Mouse (Mus musculus): Measurements from ENCODE around the gene Akr1b3. TPM values are rescaled to one million over a fixed set of nuclear protein-coding genes. Genes with fewer than 3 reads are reported as not detected.
"Not testable (repeated sequence)": the region's sequence is repeated elsewhere in the genome, so short reads cannot be mapped to it uniquely, and the experiment has no call there.

Akr1b3 gene
- polyA plus RNA-seq, 1 experiment from 2014 or later, result 130 TPM

DNA sequence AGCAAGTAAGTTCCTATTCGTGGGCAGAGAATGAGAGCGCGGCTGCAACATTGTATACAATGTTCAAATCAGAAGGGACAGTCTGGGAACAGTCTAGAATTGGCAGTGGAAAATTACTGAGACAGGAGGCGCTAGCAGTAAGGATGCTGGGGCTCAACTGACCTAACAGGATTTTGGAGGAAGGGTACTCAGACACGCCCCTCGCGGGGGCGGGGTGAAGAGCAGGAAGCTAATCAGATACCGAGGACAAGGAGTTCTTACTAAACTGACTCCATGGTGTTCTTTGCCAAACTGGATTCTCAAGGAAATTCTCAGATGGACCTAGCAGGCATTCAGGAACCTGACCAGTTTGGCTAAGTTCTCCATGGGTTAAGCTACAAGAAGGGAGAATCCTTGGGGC lies 27.7 kb upstream of the Akr1b3 start:
- Histone ChIP-seq H3K9me3 (no peaks in the 10 kb centered on the region), H3K36me3 (no peaks in the 10 kb centered on the region), H3K4me1 (replicated peaks) (no peaks in the 10 kb centered on the region), H3K27me3 (replicated peaks) (no peaks in the 10 kb centered on the region), H3K4me2 (replicated peaks) (no peak overlapping the region; the same call in 1 of the 2 replicates), H3K9ac (no peak overlapping the region), H3K4me3 (replicated peaks) (no peak overlapping the region), H3K27ac (no peak overlapping the region)
- no peak for ATAC-seq
- WGBS, result 18% methylated on average over 9 of the region's 9 CpGs

DNA sequence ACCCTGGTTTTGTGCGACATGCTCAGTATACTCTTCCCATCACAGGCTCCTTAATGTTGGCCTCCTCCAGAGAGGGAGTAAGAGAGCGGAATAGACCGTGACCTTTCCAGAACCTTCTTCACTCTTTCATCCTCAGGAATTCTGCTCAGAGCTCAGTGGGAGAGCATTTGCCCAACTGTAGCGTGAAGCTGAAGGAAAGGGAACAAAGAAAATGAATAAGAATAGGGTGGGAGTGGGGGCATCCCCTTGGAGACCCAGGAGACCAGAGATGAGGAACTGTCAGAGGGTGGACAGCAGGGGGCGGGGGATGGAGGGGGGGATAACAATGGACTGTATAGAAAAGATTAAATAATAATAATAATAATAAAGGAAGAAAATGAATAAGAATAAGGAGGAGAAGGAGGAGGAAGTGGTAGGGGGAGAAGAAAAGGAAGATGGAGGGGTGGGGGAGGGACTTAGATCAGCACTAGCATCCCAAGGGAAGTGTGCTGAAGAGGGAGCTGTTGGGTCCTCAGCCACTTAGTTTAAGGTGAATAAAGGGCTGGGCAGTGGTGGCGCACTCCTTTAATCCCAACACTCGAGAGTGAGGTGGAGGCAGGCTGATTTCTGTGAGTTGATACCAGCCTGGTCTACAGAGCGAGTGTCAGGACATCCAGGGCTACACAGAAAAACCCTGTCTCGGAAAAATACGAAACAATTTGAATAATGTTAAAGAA lies 27.0 kb upstream of the Akr1b3 start:
- no peak for ATAC-seq
- 61% methylated on average over 10 of the region's 10 CpGs for WGBS
- no peak overlapping the region for H3K4me3 ChIP-seq (replicated peaks)
- H3K4me2 ChIP-seq (replicated peaks), result no peak overlapping the region
- H3K27me3 ChIP-seq (replicated peaks), result no peaks in the 10 kb centered on the region
- H3K36me3 ChIP-seq, result no peaks in the 10 kb centered on the region
- H3K27ac ChIP-seq, result no peak overlapping the region
- no peaks in the 10 kb centered on the region for H3K4me1 ChIP-seq (replicated peaks)
- no peaks in the 10 kb centered on the region for H3K9me3 ChIP-seq
- H3K9ac ChIP-seq, result no peak overlapping the region

DNA sequence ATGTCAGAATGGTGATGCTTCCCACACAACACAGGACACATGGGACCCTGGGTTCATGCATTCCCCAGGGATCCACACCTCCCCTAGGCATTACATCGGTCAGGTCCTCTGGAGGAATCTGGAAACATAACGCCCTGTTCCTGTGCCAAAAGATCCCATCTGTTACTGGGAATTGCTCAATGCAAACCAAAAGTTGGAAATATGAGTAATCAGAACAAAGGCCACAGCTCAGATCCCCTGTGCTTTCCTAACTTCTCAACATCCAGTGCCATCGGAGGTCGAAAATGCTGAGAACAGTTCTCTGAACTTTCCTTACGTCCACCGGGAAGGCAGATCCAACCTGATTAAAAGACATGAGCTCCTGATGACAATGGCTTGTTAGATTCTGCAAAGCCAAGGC lies 26.1 kb upstream of the Akr1b3 start:
- H3K4me1 ChIP-seq (replicated peaks), result no peaks in the 10 kb centered on the region
- no peak overlapping the region for H3K4me2 ChIP-seq (replicated peaks)
- no peaks in the 10 kb centered on the region for H3K27me3 ChIP-seq (replicated peaks)
- H3K36me3 ChIP-seq, result no peaks in the 10 kb centered on the region
- ATAC-seq, result no peak
- no peak overlapping the region for H3K9ac ChIP-seq
- 81% methylated on average over 6 of the region's 6 CpGs for WGBS
- no peaks in the 10 kb centered on the region for H3K9me3 ChIP-seq
- no peak overlapping the region for H3K4me3 ChIP-seq (replicated peaks)
- H3K27ac ChIP-seq, result no peak overlapping the region

DNA sequence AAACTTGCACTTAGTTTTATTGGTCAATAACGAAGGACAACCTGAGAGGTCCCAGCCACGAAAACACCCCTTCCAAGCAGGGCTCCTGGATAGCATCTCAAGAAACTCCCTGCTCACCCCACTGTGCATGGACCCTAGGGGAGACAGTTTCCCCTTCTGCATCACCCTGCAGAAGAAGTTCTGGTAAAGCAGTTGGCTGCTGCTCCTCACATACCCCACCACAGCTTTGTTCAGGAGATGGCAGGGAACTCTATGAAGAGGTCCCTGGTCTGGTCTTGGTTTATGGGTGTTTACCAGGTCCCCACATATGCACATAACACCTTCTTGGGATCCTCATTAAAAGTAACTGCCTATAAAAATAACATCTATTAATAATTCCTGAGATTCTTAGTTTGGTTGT lies 25.2 kb upstream of the Akr1b3 start:
- no peak for ATAC-seq
- H3K27ac ChIP-seq, result no peak overlapping the region
- WGBS, result 85% methylated on average over 2 of the region's 2 CpGs
- H3K27me3 ChIP-seq (replicated peaks), result no peaks in the 10 kb centered on the region
- no peak overlapping the region for H3K4me2 ChIP-seq (replicated peaks)
- no peaks in the 10 kb centered on the region for H3K9me3 ChIP-seq
- H3K9ac ChIP-seq, result no peak overlapping the region
- H3K36me3 ChIP-seq, result no peaks in the 10 kb centered on the region
- no peak overlapping the region for H3K4me3 ChIP-seq (replicated peaks)
- H3K4me1 ChIP-seq (replicated peaks), result no peaks in the 10 kb centered on the region

DNA sequence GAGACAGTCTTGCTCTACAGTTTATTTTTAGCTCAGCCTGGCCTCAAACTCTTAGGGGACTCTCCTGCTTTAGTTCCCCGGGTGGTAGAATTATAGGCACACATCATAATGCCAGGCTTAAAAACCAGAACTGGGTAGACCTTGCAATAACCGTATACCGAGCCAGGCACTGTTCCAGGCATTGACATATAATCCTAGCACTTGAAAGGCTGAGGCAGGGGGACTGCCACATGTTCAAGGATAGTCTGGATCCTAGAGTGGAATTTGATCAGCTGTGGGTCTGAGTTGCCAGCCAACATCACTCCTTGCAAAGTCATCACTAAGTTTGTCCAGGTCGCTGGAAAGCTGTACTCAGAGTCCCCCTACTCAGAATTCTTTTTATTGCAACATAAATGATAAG lies 24.7 kb upstream of the Akr1b3 start:
- Histone ChIP-seq H3K27me3 (replicated peaks) (no peaks in the 10 kb centered on the region), H3K27ac (no peak overlapping the region), H3K9ac (no peak overlapping the region), H3K4me3 (replicated peaks) (no peak overlapping the region), H3K36me3 (no peaks in the 10 kb centered on the region), H3K4me2 (replicated peaks) (no peak overlapping the region), H3K4me1 (replicated peaks) (no peaks in the 10 kb centered on the region), H3K9me3 (no peaks in the 10 kb centered on the region)
- ATAC-seq, result no peak
- WGBS, result 79% methylated on average over 4 of the region's 4 CpGs

DNA sequence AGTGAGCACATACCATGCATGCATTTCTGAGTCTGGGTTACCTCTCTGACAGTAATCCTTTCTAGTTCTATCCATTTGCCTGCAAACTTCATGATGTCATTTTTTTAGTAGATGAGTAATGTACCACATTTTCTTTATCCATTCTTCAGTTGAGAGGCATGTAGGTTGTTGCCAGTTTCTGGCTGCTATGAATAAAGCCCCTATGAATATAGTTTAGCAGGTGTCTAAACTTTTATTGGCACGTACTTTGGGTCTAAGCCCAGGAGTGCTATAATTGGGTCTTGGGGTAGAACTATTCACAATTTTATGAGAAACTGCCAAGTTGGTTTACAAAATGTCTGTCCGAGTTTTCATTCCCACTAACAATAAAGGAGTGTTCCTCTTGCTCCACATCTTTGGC lies 20.5 kb upstream of the Akr1b3 start:
- no peak for ATAC-seq
- 87% methylated on average over 2 of the region's 2 CpGs for WGBS
- Histone ChIP-seq H3K4me3 (replicated peaks) (no peak overlapping the region), H3K4me1 (replicated peaks) (no peaks in the 10 kb centered on the region), H3K27me3 (replicated peaks) (no peaks in the 10 kb centered on the region), H3K4me2 (replicated peaks) (no peak overlapping the region), H3K36me3 (no peaks in the 10 kb centered on the region), H3K9me3 (no peaks in the 10 kb centered on the region), H3K27ac (no peak overlapping the region), H3K9ac (no peak overlapping the region)

DNA sequence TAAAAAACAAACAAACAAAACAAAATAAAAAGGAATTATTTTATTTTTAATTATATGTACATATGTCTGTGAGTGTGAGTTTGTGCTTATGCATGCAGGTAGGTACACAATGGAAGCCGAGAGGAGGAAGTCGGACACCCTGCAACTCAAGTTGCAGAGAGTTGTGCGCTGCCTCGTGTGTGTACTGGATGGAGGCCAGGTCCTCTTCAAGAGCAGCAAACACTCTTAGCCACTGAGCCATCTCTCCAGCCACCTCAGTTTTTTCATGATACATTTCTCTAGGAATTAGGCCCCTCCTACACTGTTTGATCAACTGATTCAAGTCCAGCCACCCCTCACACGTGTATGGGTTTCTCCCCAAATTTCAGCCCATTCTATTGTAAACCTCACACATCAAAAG lies 17.4 kb upstream of the Akr1b3 start:
- Histone ChIP-seq H3K27ac (no peak overlapping the region), H3K36me3 (no peaks in the 10 kb centered on the region), H3K4me3 (replicated peaks) (no peak overlapping the region), H3K4me2 (replicated peaks) (no peak overlapping the region), H3K9me3 (no peaks in the 10 kb centered on the region), H3K27me3 (replicated peaks) (no peaks in the 10 kb centered on the region), H3K4me1 (replicated peaks) (no peaks in the 10 kb centered on the region), H3K9ac (no peak overlapping the region)
- ATAC-seq, result no peak
- 75% methylated on average over 5 of the region's 5 CpGs for WGBS

DNA sequence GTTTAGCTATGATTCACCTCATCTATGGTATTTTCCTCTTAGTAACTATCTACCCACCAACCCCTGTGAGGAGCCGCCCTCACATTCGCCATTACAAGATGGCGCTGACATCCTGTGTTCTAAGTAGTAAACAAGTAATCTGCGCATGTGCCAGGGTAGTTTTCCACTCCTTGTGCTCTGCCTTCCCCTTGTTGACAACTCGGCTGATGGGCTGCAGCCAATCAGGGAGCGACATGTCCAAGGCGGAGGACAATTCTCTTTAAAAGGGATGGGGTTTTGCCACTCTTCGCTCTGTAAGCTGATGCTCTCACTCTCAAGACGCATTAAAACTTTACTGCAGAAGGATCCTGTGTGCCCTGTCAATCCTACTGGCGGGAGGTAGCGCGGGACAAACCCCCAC lies 14.5 kb upstream of the Akr1b3 start:
- WGBS, result 83% methylated on average over 12 of the region's 12 CpGs

DNA sequence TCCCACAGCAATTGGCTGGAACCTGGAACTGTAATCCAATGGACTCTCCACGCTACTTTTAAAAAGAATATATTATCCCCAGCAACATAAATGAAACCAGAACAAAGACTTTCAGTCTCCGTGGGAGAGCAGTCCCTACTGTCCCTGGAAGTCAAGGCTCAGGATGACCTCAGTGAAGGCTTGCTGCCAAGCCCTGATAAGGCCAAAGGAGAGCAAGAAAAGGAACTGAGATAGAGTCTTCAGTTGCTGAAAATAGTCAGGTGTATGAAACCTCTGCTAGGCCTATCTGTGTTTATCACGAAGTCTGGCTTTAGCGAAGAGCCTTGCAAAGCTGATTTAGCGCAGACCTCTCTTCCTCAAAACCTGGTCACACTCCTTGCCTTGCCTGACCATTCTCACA lies 14.1 kb upstream of the Akr1b3 start:
- Histone ChIP-seq H3K27me3 (replicated peaks) (no peaks in the 10 kb centered on the region), H3K27ac (no peak overlapping the region), H3K4me1 (replicated peaks) (no peaks in the 10 kb centered on the region), H3K9ac (no peak overlapping the region), H3K36me3 (no peaks in the 10 kb centered on the region), H3K9me3 (no peaks in the 10 kb centered on the region), H3K4me3 (replicated peaks) (no peak overlapping the region), H3K4me2 (replicated peaks) (no peak overlapping the region)
- WGBS, result 91% methylated on average over 5 of the region's 5 CpGs
- no peak for ATAC-seq

More for the DNA sequence above, 14.5 kb upstream of the Akr1b3 start:
- H3K27ac ChIP-seq; H3K27me3 ChIP-seq (replicated peaks); ATAC-seq; H3K36me3 ChIP-seq; H3K9ac ChIP-seq; H3K4me3 ChIP-seq (replicated peaks); H3K4me2 ChIP-seq (replicated peaks); H3K9me3 ChIP-seq; H3K4me1 ChIP-seq (replicated peaks): not testable (repeated sequence)

DNA sequence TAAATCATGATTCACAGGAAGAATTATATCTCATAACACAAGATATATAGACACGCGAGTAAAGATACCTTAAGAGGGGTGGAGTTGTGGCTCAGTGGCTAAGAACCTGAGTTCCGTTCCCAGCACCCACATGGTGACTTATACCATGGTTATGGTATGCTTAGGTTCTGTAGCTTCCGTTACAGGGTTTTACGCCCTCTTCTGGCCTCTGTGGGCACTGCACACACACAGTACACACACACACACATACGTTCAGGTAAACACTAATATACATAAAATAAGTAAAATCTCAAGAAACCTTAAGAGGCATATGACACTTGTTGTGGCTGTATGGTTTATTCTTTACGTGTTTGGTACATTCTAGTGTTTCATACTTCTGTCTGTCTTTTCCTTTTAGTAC lies 4.8 kb upstream of the Akr1b3 start:
- WGBS, result 94% methylated on average over 7 of the region's 7 CpGs
- H3K36me3 ChIP-seq, result no peaks in the 10 kb centered on the region

DNA sequence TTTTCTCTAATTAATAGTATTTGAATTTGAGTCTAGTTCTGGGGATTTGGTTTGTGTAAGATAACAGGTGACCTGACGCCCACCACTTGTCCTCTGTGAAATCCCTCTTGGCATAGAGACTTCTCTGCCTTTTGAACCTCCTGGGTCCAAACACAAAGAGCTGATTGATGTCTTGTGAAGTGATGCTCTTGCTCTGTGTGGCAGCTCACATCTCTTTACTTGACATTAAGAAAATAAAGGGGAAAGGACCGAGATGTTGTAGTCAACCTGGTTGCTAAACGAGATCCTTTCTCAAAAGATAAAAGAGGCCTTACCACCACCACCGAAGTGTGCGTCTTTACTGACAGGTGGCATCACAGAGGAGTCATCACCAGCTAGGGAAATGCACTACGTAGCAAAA lies 1.4 kb upstream of the Akr1b3 start:
- Histone ChIP-seq H3K4me2 (replicated peaks) (no peak overlapping the region), H3K4me1 (replicated peaks) (peaks cover 3% of the 10 kb centered on the region; the same call in 1 of the 2 replicates), H3K4me3 (replicated peaks) (no peak overlapping the region), H3K27ac (no peak overlapping the region), H3K9me3 (no peaks in the 10 kb centered on the region), H3K36me3 (no peaks in the 10 kb centered on the region), H3K27me3 (replicated peaks) (no peaks in the 10 kb centered on the region), H3K9ac (no peak overlapping the region)
- 76% methylated on average over 6 of the region's 6 CpGs for WGBS
- no peak for ATAC-seq

More for the DNA sequence above, 4.8 kb upstream of the Akr1b3 start:
- Histone ChIP-seq H3K9ac (no peak overlapping the region), H3K4me3 (replicated peaks) (no peak overlapping the region), H3K27ac (no peak overlapping the region), H3K9me3 (no peaks in the 10 kb centered on the region), H3K4me1 (replicated peaks) (no peaks in the 10 kb centered on the region), H3K4me2 (replicated peaks) (no peak overlapping the region), H3K27me3 (replicated peaks) (no peaks in the 10 kb centered on the region)
- ATAC-seq, result no peak

DNA sequence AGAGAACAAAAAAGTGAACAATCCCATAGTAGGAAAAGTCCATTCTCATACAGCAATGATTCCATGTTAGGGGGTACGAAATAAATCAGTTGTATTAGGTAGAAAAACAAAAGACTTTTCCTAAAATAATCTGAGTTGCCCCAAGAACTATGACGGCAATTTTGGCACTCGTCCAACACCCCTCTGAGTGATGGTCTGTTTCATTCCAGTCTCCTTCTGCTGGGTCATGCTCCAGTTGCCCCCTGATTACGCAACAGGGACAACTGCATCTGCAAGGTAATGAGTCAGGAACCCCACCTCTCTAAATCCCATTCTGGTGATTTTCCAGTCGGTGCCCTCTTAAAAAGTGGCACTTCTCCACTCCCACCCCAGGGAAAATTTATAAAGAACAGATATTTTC lies 894 bp upstream of the Akr1b3 start:
- H3K9me3 ChIP-seq, result no peaks in the 10 kb centered on the region
- peak overlapping the region; percentile 90 for H3K4me2 ChIP-seq (replicated peaks)
- H3K4me3 ChIP-seq (replicated peaks), result no peak overlapping the region
- H3K4me1 ChIP-seq (replicated peaks), result peaks cover 4% of the 10 kb centered on the region; the same call in 1 of the 2 replicates
- no peak overlapping the region for H3K27ac ChIP-seq
- 48% methylated on average over 5 of the region's 5 CpGs for WGBS
- H3K36me3 ChIP-seq, result no peaks in the 10 kb centered on the region
- no peaks in the 10 kb centered on the region for H3K27me3 ChIP-seq (replicated peaks)
- no peak for ATAC-seq
- no peak overlapping the region for H3K9ac ChIP-seq

DNA sequence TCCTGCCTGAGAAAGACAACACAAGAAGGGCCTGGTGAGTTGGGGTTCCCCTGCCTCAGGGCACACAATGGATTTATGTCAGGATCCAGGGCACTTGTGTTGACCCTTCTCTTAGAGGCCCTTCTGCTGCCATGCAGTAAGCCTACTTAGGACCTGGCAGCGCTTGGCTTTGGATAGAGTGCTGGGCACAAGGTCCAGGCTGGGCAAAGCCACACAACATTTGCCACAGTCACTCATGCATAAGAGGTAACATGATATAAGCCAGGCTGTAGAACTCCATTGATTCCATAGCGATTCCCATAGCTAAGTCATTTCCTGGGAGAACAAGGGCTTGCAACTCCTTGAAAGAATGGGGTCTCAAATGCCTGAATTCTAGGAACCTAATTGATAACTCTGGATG lies 3.4 kb downstream of the Akr1b3 start:
- Histone ChIP-seq H3K27ac (no peak overlapping the region), H3K36me3 (peaks cover 8% of the 10 kb centered on the region; the same call in 1 of the 2 replicates), H3K4me3 (replicated peaks) (no peak overlapping the region), H3K4me1 (replicated peaks) (peaks cover 4% of the 10 kb centered on the region; the same call in 1 of the 2 replicates), H3K4me2 (replicated peaks) (no peak overlapping the region; the same call in 1 of the 2 replicates), H3K27me3 (replicated peaks) (no peaks in the 10 kb centered on the region), H3K9me3 (no peaks in the 10 kb centered on the region), H3K9ac (no peak overlapping the region)
- WGBS, result 90% methylated on average over 2 of the region's 2 CpGs
- ATAC-seq, result no peak
